Mouse (Mus musculus) intestine, postnatal 0 days (tissue): ENCODE results near the gene Adcy4. TPM values are rescaled to one million over a fixed set of nuclear protein-coding genes. Genes with fewer than 3 reads are reported as not detected.

Source experiments
- ATAC-seq: fragments of 200-750 bp; cut with Nextera tagmentation; 2 replicates; pipeline ENCODE4 v1.8.0; 2017; ENCODE audit warnings: mild to moderate bottlenecking, moderate TSS enrichment, moderate library complexity
- H3K27ac ChIP-seq: fragments of 300-500 bp; sonication (generic); 2 replicates; pipeline ENCODE4 v1.5.1; 2014; ENCODE audit warnings: mild to moderate bottlenecking, low read depth, low read length, moderate library complexity
- H3K27me3 ChIP-seq: fragments of 300-500 bp; sonication (generic); replicated peaks from 2 replicates; pipeline ENCODE4 v1.6.1; 2014; ENCODE audit warnings: low read length, mixed read lengths; ENCODE audit not compliant: control insufficient read depth, insufficient read depth
- H3K36me3 ChIP-seq: fragments of 300-500 bp; sonication (generic); 2 replicates; pipeline ENCODE4 v1.6.1; 2014; ENCODE audit warnings: mild to moderate bottlenecking, moderate library complexity; ENCODE audit not compliant: control insufficient read depth, insufficient read depth
- H3K4me1 ChIP-seq: fragments of 300-500 bp; sonication (generic); replicated peaks from 2 replicates; pipeline ENCODE4 v1.6.1; 2014; ENCODE audit warnings: antibody characterized with exemption, low read length, mixed read lengths; ENCODE audit not compliant: control insufficient read depth, insufficient read depth
- H3K4me2 ChIP-seq: fragments of 300-500 bp; sonication (generic); replicated peaks from 2 replicates; pipeline ENCODE4 v1.6.1; 2014; ENCODE audit warnings: low read depth, mild to moderate bottlenecking, moderate library complexity
- H3K4me3 ChIP-seq: fragments of 300-500 bp; sonication (generic); 2 replicates; pipeline ENCODE4 v1.5.1; 2014; ENCODE audit warnings: low read depth, low read length
- H3K9ac ChIP-seq: fragments of 300-500 bp; sonication (generic); 2 replicates; pipeline ENCODE4 v1.6.1; 2014; ENCODE audit warnings: mild to moderate bottlenecking, low read depth, low read length
- H3K9me3 ChIP-seq: fragments of 300-500 bp; sonication (generic); 2 replicates; pipeline ENCODE4 v1.6.1; 2016; ENCODE audit warnings: mixed run types; ENCODE audit not compliant: control insufficient read depth
- CTCF ChIP-seq: sonication (generic); IDR thresholded peaks from 2 replicates; pipeline ENCODE4 v1.5.1; 2016; ENCODE audit warnings: low read depth, mild to moderate bottlenecking, control low read depth, antibody characterized with exemption, moderate library complexity
- WGBS: fragments of 180-500 bp; shearing (Covaris S2); extraction: QIAGEN DNeasy Blood & Tissue Kit; methylation state at CpG from one replicate; pipeline ENCODE4 v1.1.7; 2014; 5-methylcytosine and 5-hydroxymethylcytosine counted together
- polyA plus RNA-seq: library from polyadenylated mRNA; unstranded; fragments of >200 nt; fragmentation: Nextera tagmentation; extraction: Ambion mirVana; gene quantifications from 2 replicates; pipeline ENCODE4 v1.2.1, GENCODE M21; 2015

Gene Adcy4
- polyA plus RNA-seq, 1 experiment from 2014 or later, result 4.3 TPM

- Histone ChIP-seq H3K4me3 (peak overlapping the region; percentile 58), H3K27me3 (0 out of 2 replicates have a peak, but pooled peaks cover 12% of the 10 kb centered on the region), H3K4me2 (peak overlapping the region; percentile 85), H3K9ac (peak overlapping the region; percentile 54), H3K27ac (peak overlapping the region; percentile 70; the same call in 1 of the 2 replicates), H3K9me3 (no peaks in the 10 kb centered on the region), H3K4me1 (no peaks in the 10 kb centered on the region; the same call in 1 of the 2 replicates), H3K36me3 (no peaks in the 10 kb centered on the region)
- peak; percentile 98 for TF ChIP-seq CTCF
- peak; percentile 61 for ATAC-seq
- whole genome bisulfite sequencing, result 3% methylated on average over 13 of the region's 13 CpGs
These were observed 38.6 kb upstream of the Adcy4 start for GRCm38 (mm10) chr14:55822435-55822990.

- no peaks in the 10 kb centered on the region for H3K9me3 ChIP-seq
- TF ChIP-seq CTCF, result no peak
- H3K4me3 ChIP-seq, result no peak overlapping the region
- 85% methylated on average over 9 of the region's 9 CpGs for WGBS
- H3K4me1 ChIP-seq, result no peaks in the 10 kb centered on the region; the same call in 1 of the 2 replicates
- no peak overlapping the region for H3K4me2 ChIP-seq
- H3K36me3 ChIP-seq, result no peaks in the 10 kb centered on the region
- no peak for ATAC-seq
- H3K27me3 ChIP-seq, result 0 out of 2 replicates have a peak, but pooled peaks cover 3% of the 10 kb centered on the region
- H3K9ac ChIP-seq, result no peak overlapping the region
- no peak overlapping the region for H3K27ac ChIP-seq
These were observed 36.7 kb upstream of the Adcy4 start for GRCm38 (mm10) chr14:55820576-55820975.

- Histone ChIP-seq H3K36me3 (no peaks in the 10 kb centered on the region), H3K27me3 (0 out of 2 replicates have a peak, but pooled peaks cover 2% of the 10 kb centered on the region), H3K4me3 (no peak overlapping the region), H3K4me1 (no peaks in the 10 kb centered on the region; the same call in 1 of the 2 replicates), H3K9me3 (no peaks in the 10 kb centered on the region), H3K27ac (no peak overlapping the region), H3K4me2 (no peak overlapping the region), H3K9ac (no peak overlapping the region)
- 87% methylated on average over 7 of the region's 7 CpGs for WGBS
- TF ChIP-seq CTCF, result no peak
- ATAC-seq, result no peak
These were observed 36.0 kb upstream of the Adcy4 start for GRCm38 (mm10) chr14:55819845-55820405.

- H3K4me2 ChIP-seq, result peak overlapping the region; percentile 76
- H3K9me3 ChIP-seq, result no peaks in the 10 kb centered on the region
- no peak for TF ChIP-seq CTCF
- peak overlapping the region; percentile 46; the same call in 1 of the 2 replicates for H3K27ac ChIP-seq
- 13% methylated on average over 17 of the region's 17 CpGs for WGBS
- ATAC-seq, result peak; percentile 89
- H3K4me1 ChIP-seq, result no peaks in the 10 kb centered on the region
- H3K36me3 ChIP-seq, result no peaks in the 10 kb centered on the region
- no peaks in the 10 kb centered on the region for H3K27me3 ChIP-seq
- peak overlapping the region; percentile 37 for H3K4me3 ChIP-seq
- H3K9ac ChIP-seq, result peak overlapping the region; percentile 37; the same call in 1 of the 2 replicates
These were observed 31.4 kb upstream of the Adcy4 start for GRCm38 (mm10) chr14:55815310-55815751.

- peak overlapping the region; percentile 37; the same call in 1 of the 2 replicates for H3K9ac ChIP-seq
- H3K4me2 ChIP-seq, result peak overlapping the region; percentile 76
- H3K9me3 ChIP-seq, result no peaks in the 10 kb centered on the region
- H3K27me3 ChIP-seq, result no peaks in the 10 kb centered on the region
- peak; percentile 72 for ATAC-seq
- 14% methylated on average over 16 of the region's 16 CpGs for WGBS
- H3K4me1 ChIP-seq, result no peaks in the 10 kb centered on the region
- H3K4me3 ChIP-seq, result peak overlapping the region; percentile 37
- TF ChIP-seq CTCF, result no peak
- H3K36me3 ChIP-seq, result no peaks in the 10 kb centered on the region
- H3K27ac ChIP-seq, result peak overlapping the region; percentile 46; the same call in 1 of the 2 replicates
These were observed 31.0 kb upstream of the Adcy4 start for GRCm38 (mm10) chr14:55814885-55815284.

DNA sequence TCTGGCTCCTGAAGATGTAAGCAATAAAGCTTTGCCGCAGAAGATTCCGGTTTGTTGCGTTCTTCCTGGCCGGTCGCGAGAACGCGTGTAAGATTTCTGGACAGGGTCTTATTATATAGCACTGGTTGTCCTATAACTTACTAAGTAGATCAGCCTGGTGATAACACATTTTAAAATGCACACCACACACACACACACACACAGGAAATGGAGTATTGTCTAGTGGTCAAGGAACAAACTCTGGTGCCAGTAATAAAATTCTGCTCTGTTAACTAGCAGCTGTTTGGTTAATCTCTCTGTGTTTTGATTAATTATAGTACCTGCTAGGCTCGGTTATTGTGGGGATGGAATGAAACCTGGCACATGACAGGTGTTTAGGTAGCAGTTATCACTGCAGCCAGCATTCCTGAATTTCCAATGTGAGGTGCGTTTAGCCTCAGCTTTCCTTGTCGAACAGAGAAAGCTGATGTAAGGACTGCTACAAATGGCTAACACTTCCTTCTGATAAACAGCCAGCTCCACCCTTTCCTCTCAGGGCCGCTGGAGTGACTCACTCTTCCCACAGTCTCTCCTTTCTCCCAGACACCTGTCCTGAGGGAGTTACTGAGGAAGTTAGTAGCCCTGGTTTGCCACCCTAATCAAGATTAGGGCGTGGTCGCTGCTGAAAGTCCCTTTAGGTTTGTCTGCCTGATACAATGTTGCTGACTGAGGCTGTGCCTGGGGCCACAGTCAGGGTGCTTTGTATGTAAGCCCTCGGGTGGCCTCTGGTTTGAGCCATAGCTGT is 11.7 kb upstream of the Adcy4 start:
- peak; percentile 100 for ATAC-seq
- H3K9ac ChIP-seq, result no peak overlapping the region
- WGBS, result 42% methylated on average over 15 of the region's 15 CpGs

More for the DNA sequence above, 11.7 kb upstream of the Adcy4 start:
- no peak for TF ChIP-seq CTCF
- Histone ChIP-seq H3K4me1 (no peaks in the 10 kb centered on the region), H3K4me2 (0 out of 2 replicates have a peak overlapping the region, but pooled peaks have one; percentile 30), H3K27me3 (no peaks in the 10 kb centered on the region), H3K4me3 (no peak overlapping the region), H3K36me3 (no peaks in the 10 kb centered on the region), H3K9me3 (no peaks in the 10 kb centered on the region), H3K27ac (peak overlapping the region; percentile 76)
